Mouse (Mus musculus) T-helper 17 cell (primary cell): ENCODE results near the gene Slc26a10.

Experiments
- in situ Hi-C, 2 experiments: fragments of 300-600 bp; cut with MboI, MseI; formaldehyde crosslinking; loops; 1 replicate in 1 of 2; 2 replicates in 1 of 2; pipeline ENCODE4 v1.15.1; 2025; ENCODE audit warnings: high pct_unique_total_duplicates in 2 of 2

Slc26a10 gene

GRCm38 (mm10) chr10:127138328-127139141 is 41.9 kb downstream of the Slc26a10 start:
- in situ Hi-C loops = loop anchor here in 1 of 2 experiments (10.0 kb wide), 1 partner anchor 234 kb away; the partner anchor contains the start of gene Atp23

GRCm38 (mm10) chr10:127137896-127138295 is 42.5 kb downstream of the Slc26a10 start:
- in situ Hi-C loops = loop anchor here in 1 of 2 experiments (10.0 kb wide), 1 partner anchor 233 kb away; the partner anchor contains the start of gene Atp23

DNA sequence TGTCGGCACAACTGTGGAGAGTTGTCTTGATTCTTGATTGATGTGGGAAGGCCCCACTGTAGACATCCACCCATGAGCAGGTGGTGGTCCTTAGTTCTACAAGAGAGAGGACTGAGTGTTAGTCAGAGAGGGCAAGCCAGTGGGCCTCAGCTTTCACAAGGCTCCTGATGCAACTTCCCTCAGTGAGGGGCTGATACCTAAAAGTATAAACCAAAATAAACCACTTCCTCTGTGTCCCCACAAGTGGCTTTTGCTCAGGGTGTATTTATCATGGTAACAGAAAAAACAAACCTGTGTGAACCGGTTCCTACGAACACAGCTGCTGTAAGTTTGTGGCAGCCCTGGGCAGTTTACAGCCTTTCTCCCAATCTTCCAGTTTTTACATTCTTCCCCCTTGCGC is 43.9 kb downstream of the Slc26a10 start:
- in situ Hi-C loops = loop anchor here in 1 of 2 experiments (10.0 kb wide), 1 partner anchor 232 kb away; the partner anchor contains the start of gene Atp23

- in situ Hi-C loops = loop anchor here in 1 of 2 experiments (10.0 kb wide), 1 partner anchor 230 kb away; the partner anchor contains the start of gene Atp23
These were observed 45.2 kb downstream of the Slc26a10 start for GRCm38 (mm10) chr10:127135118-127135836.

GRCm38 (mm10) chr10:127134394-127135035 is 45.9 kb downstream of the Slc26a10 start:
- in situ Hi-C loops = loop anchor here in 1 of 2 experiments (10.0 kb wide), 1 partner anchor 230 kb away; the partner anchor contains the start of gene Atp23

GRCm38 (mm10) chr10:127132469-127132868 is 48.0 kb downstream of the Slc26a10 start:
- in situ Hi-C loops = loop anchor here in 1 of 2 experiments (10.0 kb wide), 1 partner anchor 228 kb away; the partner anchor contains the start of gene Atp23

GRCm38 (mm10) chr10:127129431-127129830 is 51.0 kb downstream of the Slc26a10 start:
- in situ Hi-C loops = loop anchor here in 1 of 2 experiments (5.0 kb wide), 1 partner anchor 98 kb away; no protein-coding TSS in a partner anchor

DNA sequence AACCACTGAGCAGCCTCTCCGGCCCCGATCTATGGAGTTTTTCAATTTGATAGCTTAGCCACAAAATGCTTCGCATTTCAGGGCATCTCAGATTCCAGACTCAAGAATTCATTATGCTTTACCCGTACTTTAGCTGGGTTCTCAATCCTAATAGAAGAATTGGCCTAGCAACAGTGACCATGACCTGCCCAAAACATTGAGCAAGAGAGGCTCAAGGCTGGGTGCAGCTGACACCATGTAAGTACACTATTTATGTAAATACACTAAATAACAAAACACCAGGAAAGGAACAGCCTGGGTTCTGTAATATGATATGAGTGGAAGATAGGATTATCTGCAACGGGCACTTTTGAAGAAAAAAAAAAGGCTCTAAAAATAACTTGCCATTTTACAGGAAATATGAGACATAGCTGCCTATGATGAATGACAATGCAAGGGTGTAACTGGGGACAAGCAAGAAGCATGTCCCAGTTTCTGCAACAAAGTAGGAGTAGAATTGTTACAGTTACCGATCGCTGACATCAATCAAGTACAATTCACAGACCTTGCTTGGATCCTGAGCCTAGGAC is 52.6 kb downstream of the Slc26a10 start:
- in situ Hi-C loops = loop anchor here in 1 of 2 experiments (5.0 kb wide), 1 partner anchor 100 kb away; no protein-coding TSS in a partner anchor

- in situ Hi-C loops = loop anchor here in 1 of 2 experiments (5.0 kb wide), 1 partner anchor 101 kb away; no protein-coding TSS in a partner anchor
These were observed 53.9 kb downstream of the Slc26a10 start for GRCm38 (mm10) chr10:127126579-127126978.

DNA sequence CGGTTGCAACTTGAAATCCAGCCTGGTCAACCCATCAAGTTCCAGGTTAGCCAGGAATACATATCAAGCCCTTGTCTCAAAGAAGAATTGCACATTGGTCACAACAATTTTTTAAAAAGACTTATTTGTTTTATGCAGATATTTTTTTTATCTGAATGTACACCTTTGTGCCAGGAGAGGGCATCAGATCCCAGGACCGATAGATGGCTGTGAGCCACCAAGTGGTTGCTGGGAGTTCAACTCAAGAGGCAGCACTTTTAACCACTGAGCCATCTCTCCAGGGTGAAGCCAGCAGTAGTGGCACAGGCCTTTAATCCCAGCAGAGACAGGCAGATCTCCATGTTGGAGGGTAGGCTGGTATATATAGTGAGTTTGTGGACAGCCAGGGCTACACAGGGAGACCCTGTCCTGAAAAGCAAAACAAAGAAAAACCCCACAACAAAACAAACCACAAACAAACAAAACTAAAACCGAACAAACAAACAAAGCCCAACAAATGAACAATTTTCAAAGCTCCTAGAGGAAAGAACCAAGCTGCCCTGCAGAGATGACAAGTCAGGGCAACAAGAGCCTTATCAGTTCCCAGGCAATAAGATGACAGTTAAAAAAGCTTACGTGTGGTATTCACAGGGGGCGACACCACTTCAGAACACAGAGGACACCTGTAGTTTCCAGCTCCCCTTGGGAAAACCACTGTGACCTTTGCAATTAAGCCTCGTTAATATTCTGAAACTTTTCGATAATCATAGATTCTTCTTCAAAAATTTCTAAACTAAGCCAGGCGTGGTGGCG is 55.0 kb downstream of the Slc26a10 start:
- in situ Hi-C loops = loop anchor here in 1 of 2 experiments (5.0 kb wide), 1 partner anchor 102 kb away; no protein-coding TSS in a partner anchor

GRCm38 (mm10) chr10:127123436-127123805 is 57.0 kb downstream of the Slc26a10 start:
- in situ Hi-C loops = loop anchor here in 1 of 2 experiments (5.0 kb wide), 1 partner anchor 44 kb away; the partner anchor contains the start of gene B4galnt1

- in situ Hi-C loops = loop anchor here in 1 of 2 experiments (5.0 kb wide), 1 partner anchor 44 kb away; the partner anchor contains the start of gene B4galnt1
These were observed 57.5 kb downstream of the Slc26a10 start for GRCm38 (mm10) chr10:127122784-127123435.

GRCm38 (mm10) chr10:127122018-127122417 is 58.4 kb downstream of the Slc26a10 start:
- in situ Hi-C loops = loop anchor here in 1 of 2 experiments (5.0 kb wide), 1 partner anchor 45 kb away; the partner anchor contains the start of gene B4galnt1
